Mouse (Mus musculus) c-Kit-negative CD71-positive TER-119-positive erythroid progenitor cells, embryonic 14.5 days (primary cell): Measurements from ENCODE around the gene Hist1h1t.
A peak's percentile ranks its signal among the peaks of the same experiment; 100 is the strongest.
"Not testable (repeated sequence)": the region's sequence is repeated elsewhere in the genome, so short reads cannot be mapped to it uniquely, and the experiment has no call there.

Experiments
- DNase-seq: peaks from one replicate; pipeline ENCODE4 v3.0.0-alpha.2; 2013; ENCODE audit warnings: low read depth, low spot score

The Hist1h1t gene

GRCm38 (mm10) chr13:23699767-23700166, 4.2 kb downstream of the Hist1h1t start:
- DNase-seq = no peak

GRCm38 (mm10) chr13:23700786-23701520, 5.3 kb downstream of the Hist1h1t start:
- peak; percentile 74 for DNase-seq

GRCm38 (mm10) chr13:23702220-23702619, 6.6 kb downstream of the Hist1h1t start:
- DNase-seq = no peak

- DNase-seq = not testable (repeated sequence)
Measured at GRCm38 (mm10) chr13:23702801-23703200, 7.2 kb downstream of the Hist1h1t start.

- DNase-seq = no peak
Measured at GRCm38 (mm10) chr13:23705751-23706356, 10.2 kb downstream of the Hist1h1t start.

- DNase-seq = no peak
Measured at GRCm38 (mm10) chr13:23706771-23707170, 11.2 kb downstream of the Hist1h1t start.

- DNase-seq = no peak
Measured at GRCm38 (mm10) chr13:23708041-23708440, 12.4 kb downstream of the Hist1h1t start.

GRCm38 (mm10) chr13:23708654-23709053, 13.0 kb downstream of the Hist1h1t start:
- no peak for DNase-seq

GRCm38 (mm10) chr13:23709714-23710373, 14.2 kb downstream of the Hist1h1t start:
- DNase-seq = no peak

GRCm38 (mm10) chr13:23710374-23711089, 14.9 kb downstream of the Hist1h1t start, which contains the start of gene Hfe:
Gene Hfe, minus strand, starts transcription at chr13:23710854.
- no peak for DNase-seq

GRCm38 (mm10) chr13:23716261-23717042, 20.8 kb downstream of the Hist1h1t start:
- DNase-seq = no peak

- no peak for DNase-seq
Measured at GRCm38 (mm10) chr13:23717176-23717575, 21.6 kb downstream of the Hist1h1t start.

- DNase-seq = not testable (repeated sequence)
Measured at GRCm38 (mm10) chr13:23717593-23718245, 22.1 kb downstream of the Hist1h1t start.

GRCm38 (mm10) chr13:23724239-23724638, 28.6 kb downstream of the Hist1h1t start:
- no peak for DNase-seq

- DNase-seq = no peak
Measured at GRCm38 (mm10) chr13:23725213-23725612, 29.6 kb downstream of the Hist1h1t start.

GRCm38 (mm10) chr13:23728472-23729191, 33.0 kb downstream of the Hist1h1t start:
- DNase-seq = no peak

GRCm38 (mm10) chr13:23729192-23729525, 33.5 kb downstream of the Hist1h1t start:
- DNase-seq = no peak

GRCm38 (mm10) chr13:23729706-23730105, 34.1 kb downstream of the Hist1h1t start:
- no peak for DNase-seq

GRCm38 (mm10) chr13:23730479-23730878, 34.9 kb downstream of the Hist1h1t start:
- no peak for DNase-seq
